Mouse (Mus musculus) embryo, embryonic 9.5 days (tissue): Measurements from ENCODE around the gene Myb.
A peak's percentile ranks its signal among the peaks of the same experiment; 100 is the strongest.

Experiments
- DNase-seq: peaks from one replicate; pipeline ENCODE4 v3.0.0-alpha.2; 2017; ENCODE audit errors: extremely low spot score

Myb gene

GRCm38 (mm10) chr10:21082447-21082846, 78.3 kb downstream of the Myb start:
- peak; percentile 45 for DNase-seq

- DNase-seq, result no peak
Observed at GRCm38 (mm10) chr10:21077151-21077719, 83.5 kb downstream of the Myb start.

DNA sequence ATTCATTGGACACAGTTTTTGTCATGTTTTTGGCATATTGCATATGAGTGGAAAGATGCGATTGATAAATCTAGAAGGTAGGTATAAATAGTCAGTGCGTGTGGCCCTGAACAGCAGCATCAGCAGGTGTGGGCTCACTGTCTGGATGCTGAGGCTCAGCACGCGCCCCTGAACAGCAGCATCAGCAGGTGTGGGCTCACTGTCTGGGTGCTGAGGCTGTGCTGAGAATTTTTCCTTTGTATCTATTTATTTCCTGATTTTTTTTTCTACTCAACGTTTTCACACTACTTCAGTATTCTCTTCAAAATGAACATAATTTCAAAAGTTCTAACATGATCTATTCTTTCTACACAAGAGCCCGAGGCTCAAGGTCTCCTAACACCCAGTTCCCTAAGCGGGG, 84.1 kb downstream of the Myb start:
- DNase-seq, result no peak

DNA sequence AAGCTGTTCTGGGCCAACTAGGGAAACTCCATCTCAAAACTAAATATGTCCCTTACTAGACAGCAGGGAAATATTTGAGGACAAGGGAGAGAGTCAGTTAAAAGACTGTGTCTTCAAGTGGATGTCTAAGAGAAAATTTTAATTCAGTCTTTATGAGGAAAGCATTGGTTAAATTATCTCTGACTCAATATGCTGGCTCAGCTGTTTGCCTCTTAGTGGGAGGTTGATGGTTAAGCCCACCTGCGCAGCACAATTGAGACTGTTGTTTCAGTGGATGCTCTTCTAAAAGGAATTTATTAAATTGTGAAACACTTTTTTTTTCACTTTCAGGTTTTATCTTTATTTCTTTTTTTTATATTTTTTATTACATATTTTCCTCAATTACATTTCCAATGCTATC, 84.6 kb downstream of the Myb start:
- no peak for DNase-seq
